Mouse (Mus musculus): ENCODE data around the gene Slc9a8.

- TF ChIP-seq POLR2A (IDR thresholded peaks at IDR 0.05; ENCODE audit: control insufficient read depth in 1 of 2, insufficient read depth in 1 of 2, low read depth in 1 of 2, low read length in 2 of 2, poor library complexity in 1 of 2), result no peak
- TF ChIP-seq GABPA (IDR thresholded peaks at IDR 0.05; ENCODE audit: low read depth, low read length), result no peak
- TF ChIP-seq USF1 (IDR thresholded peaks at IDR 0.05; ENCODE audit: low read depth, low read length), result no peak
- TF ChIP-seq CTCF (IDR thresholded peaks at IDR 0.05 in 2 of 3, conservative IDR thresholded peaks at IDR 0.05 in 1 of 3; ENCODE audit: control insufficient read depth in 1 of 3, insufficient read depth in 1 of 3, low read depth in 2 of 3, low read length in 3 of 3, poor library complexity in 1 of 3, severe bottlenecking in 1 of 3), result no peak
- no peak for TF ChIP-seq TBP (IDR thresholded peaks at IDR 0.05; ENCODE audit: low read depth, low read length)
- TF ChIP-seq NELFE (IDR thresholded peaks at IDR 0.05; ENCODE audit: low read depth, low read length), result no peak
Observed at GRCm38 (mm10) chr2:167463802-167464201, 42.3 kb downstream of the Slc9a8 start.
